Mouse (Mus musculus) testis, postnatal 14 days (tissue): ENCODE data around the gene Sp3.
A peak's percentile ranks its signal among the peaks of the same experiment; 100 is the strongest.
"Not testable (repeated sequence)": the region's sequence is repeated elsewhere in the genome, so short reads cannot be mapped to it uniquely, and the experiment has no call there.

ENCODE experiments used
- DNase-seq: peaks from one replicate; pipeline ENCODE4 v3.0.0; 2021; ENCODE audit warnings: low spot score

Gene Sp3

GRCm38 (mm10) chr2:72992497-72992896 is 12.3 kb upstream of the Sp3 start:
- DNase-seq: no peak

- not testable (repeated sequence) for DNase-seq
Measured at GRCm38 (mm10) chr2:72988945-72989344, 8.7 kb upstream of the Sp3 start.

GRCm38 (mm10) chr2:72986616-72987015 is 6.4 kb upstream of the Sp3 start, which contains the start of gene Gm11084:
TSS of gene Gm11084 (minus strand) at chr2:72986716.
- no peak for DNase-seq

- no peak for DNase-seq
Measured at GRCm38 (mm10) chr2:72985516-72985915, 5.3 kb upstream of the Sp3 start.

GRCm38 (mm10) chr2:72984806-72985205 is 4.6 kb upstream of the Sp3 start:
- DNase-seq: no peak

GRCm38 (mm10) chr2:72983211-72983610 is 3.0 kb upstream of the Sp3 start:
- no peak for DNase-seq

GRCm38 (mm10) chr2:72982110-72982785 is 2.0 kb upstream of the Sp3 start:
- no peak for DNase-seq

- no peak for DNase-seq
Measured at GRCm38 (mm10) chr2:72981441-72982109, 1.3 kb upstream of the Sp3 start.

- DNase-seq: no peak
Measured at GRCm38 (mm10) chr2:72981075-72981420, 802 bp upstream of the Sp3 start.

- DNase-seq: peak; percentile 88
Measured at GRCm38 (mm10) chr2:72979659-72980071, 581 bp downstream of the Sp3 start.

GRCm38 (mm10) chr2:72978901-72979658 is 1.2 kb downstream of the Sp3 start:
- DNase-seq: peak; percentile 89

GRCm38 (mm10) chr2:72978473-72978872 is 1.8 kb downstream of the Sp3 start:
- DNase-seq: peak; percentile 63

- no peak for DNase-seq
Measured at GRCm38 (mm10) chr2:72977272-72977671, 3.0 kb downstream of the Sp3 start.

GRCm38 (mm10) chr2:72976036-72976435 is 4.2 kb downstream of the Sp3 start:
- no peak for DNase-seq

- no peak for DNase-seq
Measured at GRCm38 (mm10) chr2:72970831-72971230, 9.4 kb downstream of the Sp3 start.

- no peak for DNase-seq
Measured at GRCm38 (mm10) chr2:72970302-72970701, 9.9 kb downstream of the Sp3 start.

GRCm38 (mm10) chr2:72968536-72968935 is 11.7 kb downstream of the Sp3 start:
- DNase-seq: no peak

- no peak for DNase-seq
Measured at GRCm38 (mm10) chr2:72965450-72965849, 14.8 kb downstream of the Sp3 start.

GRCm38 (mm10) chr2:72956415-72956814 is 23.8 kb downstream of the Sp3 start:
- DNase-seq: no peak

GRCm38 (mm10) chr2:72952979-72953378 is 27.3 kb downstream of the Sp3 start:
- no peak for DNase-seq

- DNase-seq: no peak
Measured at GRCm38 (mm10) chr2:72935937-72936336, 44.3 kb downstream of the Sp3 start.

GRCm38 (mm10) chr2:72932186-72932585 is 48.1 kb downstream of the Sp3 start:
- DNase-seq: no peak

GRCm38 (mm10) chr2:72924981-72925380 is 55.3 kb downstream of the Sp3 start:
- no peak for DNase-seq
